Mouse (Mus musculus) layer of hippocampus, adult 9-11 months (tissue): ENCODE measurements at regions not wholly inside any gene's neighbourhood (a gene's known extent, or its start where the extent isn't known, plus 50 kb on each side); places are given as distances from the start of the nearest gene placed in this dataset.

Source experiments
- DNase-seq: peaks from one replicate; pipeline ENCODE4 v3.0.0; 2022

DNA sequence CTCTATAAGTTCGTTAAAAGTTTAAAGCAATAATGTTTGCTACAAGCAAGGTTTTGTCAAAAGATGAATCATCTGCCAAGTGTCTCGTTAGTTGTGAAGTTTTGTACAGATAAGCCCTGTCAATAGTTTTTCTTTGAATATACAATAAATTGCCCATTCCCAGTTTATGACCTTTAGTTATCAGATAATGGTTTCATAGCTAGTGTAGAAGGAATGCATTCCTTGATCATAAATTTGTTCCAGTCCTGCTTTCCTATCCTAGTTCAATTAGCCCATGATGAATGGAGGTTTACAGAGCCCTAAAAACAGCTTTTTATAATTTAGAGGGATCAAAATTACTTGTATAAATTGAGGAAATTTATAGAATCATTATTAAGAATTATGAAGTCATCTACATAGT is 62.5 kb upstream of the Lrch2 start:
- DNase-seq = no peak

GRCm38 (mm10) chrX:147608660-147609059 is 54.8 kb upstream of the Lrch2 start:
- peak; percentile 8 for DNase-seq
